Mouse (Mus musculus): ENCODE results near the gene Mrgprf. TPM values are rescaled to one million over a fixed set of nuclear protein-coding genes. Genes with fewer than 3 reads are reported as not detected.

The Mrgprf gene
- total RNA-seq, 1 experiment: 0.49 TPM

DNA sequence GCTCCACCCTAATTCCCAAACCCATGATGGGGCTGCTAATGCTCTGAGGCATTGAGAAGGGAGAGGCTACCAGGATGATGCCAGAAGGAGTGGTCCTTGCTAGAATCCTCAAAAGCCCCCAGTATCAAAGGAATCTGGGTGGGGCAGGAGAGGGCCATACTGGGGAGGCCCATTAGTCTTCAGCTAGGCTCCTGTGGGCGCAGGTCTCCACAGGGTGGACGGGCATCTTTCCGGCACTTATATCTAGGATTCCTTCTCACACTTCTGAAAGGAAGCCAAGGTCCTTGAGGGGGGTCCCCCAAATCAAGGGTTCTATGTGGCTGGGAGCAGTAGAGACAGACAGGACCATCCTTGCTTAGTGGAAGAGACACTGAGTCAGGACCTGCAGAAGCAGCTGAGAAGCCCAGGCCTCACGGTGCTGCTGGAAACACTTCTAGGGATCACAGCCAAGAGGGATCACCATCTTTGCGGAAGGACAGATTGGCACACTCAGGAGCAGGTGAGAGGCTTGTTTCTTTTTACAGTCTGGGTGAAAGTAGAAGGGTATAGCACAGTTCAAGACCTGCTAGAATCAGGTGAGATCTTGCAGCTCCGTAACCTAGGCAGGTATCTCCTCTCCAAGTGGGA is 14.3 kb downstream of the Mrgprf start, which contains the start of gene Mrgprd:
Gene Mrgprd, plus strand, starts transcription at position 51 of the 627 bp plus-strand sequence.
- no peak for DNase-seq (ENCODE audit: low read depth, low spot score)
- TF ChIP-seq MAFK (IDR thresholded peaks at IDR 0.05; ENCODE audit: insufficient read depth, low read depth, low read length) (no peak), ZC3H11A (IDR thresholded peaks at IDR 0.05; ENCODE audit: borderline replicate concordance, low read depth, low read length) (no peak), CHD2 (IDR thresholded peaks at IDR 0.05; ENCODE audit: low read depth, low read length) (no peak), ZNF384 (IDR thresholded peaks at IDR 0.05; ENCODE audit: low read depth, low read length) (no peak), HCFC1 (IDR thresholded peaks at IDR 0.05; ENCODE audit: borderline replicate concordance, insufficient read depth, low read length) (no peak)
- Histone ChIP-seq H3K4me1 (ENCODE audit: control insufficient read depth in 2 of 2, insufficient read depth in 2 of 2, low read length in 2 of 2, poor library complexity in 1 of 2) (no peaks in the 10 kb centered on the region), H3K27ac (ENCODE audit: insufficient read depth, low read depth, low read length, poor library complexity, severe bottlenecking) (no peak within 1 kb of the TSS), H3K36me3 (ENCODE audit: control insufficient read depth, insufficient read depth, low read length, poor library complexity, severe bottlenecking) (no peaks in the 10 kb centered on the region), H3K4me3 (ENCODE audit: insufficient read depth in 1 of 2, low read depth in 1 of 2, low read length in 2 of 2, poor library complexity in 1 of 2, severe bottlenecking in 1 of 2) (no peak within 1 kb of the TSS), H3K9me3 (ENCODE audit: control insufficient read depth, insufficient read depth, low read depth, low read length) (no peaks in the 10 kb centered on the region), H3K9ac (ENCODE audit: insufficient read depth, low read depth, low read length, poor library complexity, severe bottlenecking) (no peak within 1 kb of the TSS)
- in situ Hi-C loops (cut with MboI; ENCODE audit: low sequenced_read_pairs in 2 of 2, unreplicated experiment in 2 of 2): no loop called here

DNA sequence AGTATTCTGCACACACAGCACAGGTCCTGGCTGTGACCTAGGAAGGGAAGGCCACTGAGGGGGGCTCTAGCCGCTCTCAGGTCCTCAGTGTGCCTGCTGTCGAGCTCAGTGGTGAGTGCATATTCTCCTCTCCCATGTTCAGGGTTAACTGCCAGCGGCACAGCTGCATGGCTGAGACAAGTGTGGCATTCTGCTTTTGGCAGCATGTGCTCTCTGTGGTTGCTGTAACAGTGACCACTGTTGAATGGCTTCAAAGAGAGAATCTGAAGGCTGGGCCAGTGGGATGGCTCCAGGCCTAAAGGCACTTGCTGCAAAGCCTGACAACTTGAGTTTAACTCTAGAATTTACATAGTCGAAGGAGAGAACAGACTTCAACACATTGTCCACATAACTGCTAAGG is 16.9 kb downstream of the Mrgprf start:
- Histone ChIP-seq H3K9ac (ENCODE audit: insufficient read depth, low read depth, low read length, poor library complexity, severe bottlenecking) (no peak overlapping the region), H3K4me3 (ENCODE audit: insufficient read depth in 1 of 2, low read depth in 1 of 2, low read length in 2 of 2, poor library complexity in 1 of 2, severe bottlenecking in 1 of 2) (no peak overlapping the region), H3K4me1 (ENCODE audit: control insufficient read depth in 2 of 2, insufficient read depth in 2 of 2, low read length in 2 of 2, poor library complexity in 1 of 2) (no peaks in the 10 kb centered on the region), H3K27ac (ENCODE audit: insufficient read depth, low read depth, low read length, poor library complexity, severe bottlenecking) (no peak overlapping the region), H3K36me3 (ENCODE audit: control insufficient read depth, insufficient read depth, low read length, poor library complexity, severe bottlenecking) (no peaks in the 10 kb centered on the region), H3K9me3 (ENCODE audit: control insufficient read depth, insufficient read depth, low read depth, low read length) (no peaks in the 10 kb centered on the region)
- no peak for DNase-seq (ENCODE audit: low read depth, low spot score)
- in situ Hi-C loops (cut with MboI; ENCODE audit: low sequenced_read_pairs in 2 of 2, unreplicated experiment in 2 of 2): no loop called here
- TF ChIP-seq CHD2 (IDR thresholded peaks at IDR 0.05; ENCODE audit: low read depth, low read length) (no peak), MAFK (IDR thresholded peaks at IDR 0.05; ENCODE audit: insufficient read depth, low read depth, low read length) (no peak), ZNF384 (IDR thresholded peaks at IDR 0.05; ENCODE audit: low read depth, low read length) (no peak), HCFC1 (IDR thresholded peaks at IDR 0.05; ENCODE audit: borderline replicate concordance, insufficient read depth, low read length) (no peak), ZC3H11A (IDR thresholded peaks at IDR 0.05; ENCODE audit: borderline replicate concordance, low read depth, low read length) (no peak)

DNA sequence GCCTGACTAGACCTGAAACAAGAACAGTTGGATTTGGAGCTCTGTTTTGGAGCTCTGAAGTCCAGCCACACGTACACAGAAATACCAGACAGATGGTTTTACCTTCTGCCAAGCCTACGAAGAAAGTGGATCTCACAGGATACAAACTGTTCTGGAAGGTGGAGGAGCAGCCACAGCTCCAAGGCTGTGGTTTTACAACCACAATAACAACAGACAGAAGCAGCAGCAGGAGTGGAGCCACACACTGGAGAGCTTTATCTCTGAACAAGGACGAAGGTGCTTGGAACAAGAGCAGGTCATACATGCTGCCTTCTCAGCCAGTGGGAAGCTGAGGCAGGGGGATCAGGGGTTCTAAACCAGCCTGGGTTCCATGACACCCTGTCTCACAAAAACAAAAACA is 18.9 kb downstream of the Mrgprf start:
- Histone ChIP-seq H3K4me1 (ENCODE audit: control insufficient read depth in 2 of 2, insufficient read depth in 2 of 2, low read length in 2 of 2, poor library complexity in 1 of 2) (peaks cover 0 to 5% of the 10 kb centered on the region in 2 experiments; a peak in 2 of 4 replicates), H3K4me3 (ENCODE audit: insufficient read depth in 1 of 2, low read depth in 1 of 2, low read length in 2 of 2, poor library complexity in 1 of 2, severe bottlenecking in 1 of 2) (no peak overlapping the region), H3K36me3 (ENCODE audit: control insufficient read depth, insufficient read depth, low read length, poor library complexity, severe bottlenecking) (no peaks in the 10 kb centered on the region), H3K9me3 (ENCODE audit: control insufficient read depth, insufficient read depth, low read depth, low read length) (no peaks in the 10 kb centered on the region), H3K9ac (ENCODE audit: insufficient read depth, low read depth, low read length, poor library complexity, severe bottlenecking) (no peak overlapping the region), H3K27ac (ENCODE audit: insufficient read depth, low read depth, low read length, poor library complexity, severe bottlenecking) (no peak overlapping the region)
- TF ChIP-seq CHD2 (IDR thresholded peaks at IDR 0.05; ENCODE audit: low read depth, low read length) (no peak), ZC3H11A (IDR thresholded peaks at IDR 0.05; ENCODE audit: borderline replicate concordance, low read depth, low read length) (no peak), ZNF384 (IDR thresholded peaks at IDR 0.05; ENCODE audit: low read depth, low read length) (no peak), MAFK (IDR thresholded peaks at IDR 0.05; ENCODE audit: insufficient read depth, low read depth, low read length) (no peak), HCFC1 (IDR thresholded peaks at IDR 0.05; ENCODE audit: borderline replicate concordance, insufficient read depth, low read length) (no peak)
- no peak for DNase-seq (ENCODE audit: low read depth, low spot score)
- in situ Hi-C loops (cut with MboI; ENCODE audit: low sequenced_read_pairs in 2 of 2, unreplicated experiment in 2 of 2): no loop called here

DNA sequence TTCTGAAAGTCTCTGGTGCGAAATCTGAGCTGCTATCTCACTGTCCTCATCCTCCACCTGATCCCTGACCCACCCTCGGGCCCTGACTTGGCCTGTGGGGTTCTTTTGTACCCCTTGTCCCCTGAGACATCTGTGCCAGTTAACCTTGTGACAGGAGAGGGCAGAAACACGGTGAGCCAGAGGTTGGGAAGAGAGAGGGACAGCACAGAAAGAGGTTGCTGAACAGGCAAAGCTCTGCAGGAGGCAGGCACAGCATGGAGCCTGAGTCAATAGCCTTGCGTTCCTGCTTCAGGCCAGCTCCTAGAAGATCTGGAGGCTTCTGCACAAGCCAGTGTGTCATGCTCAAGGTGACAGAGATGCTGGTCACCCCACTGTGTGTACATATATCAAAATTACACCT is 23.0 kb downstream of the Mrgprf start:
- Histone ChIP-seq H3K27ac (ENCODE audit: insufficient read depth, low read depth, low read length, poor library complexity, severe bottlenecking) (no peak overlapping the region), H3K4me1 (ENCODE audit: control insufficient read depth in 2 of 2, insufficient read depth in 2 of 2, low read length in 2 of 2, poor library complexity in 1 of 2) (peaks cover 0 to 5% of the 10 kb centered on the region in 2 experiments; a peak in 2 of 4 replicates), H3K4me3 (ENCODE audit: insufficient read depth in 1 of 2, low read depth in 1 of 2, low read length in 2 of 2, poor library complexity in 1 of 2, severe bottlenecking in 1 of 2) (no peak overlapping the region), H3K9ac (ENCODE audit: insufficient read depth, low read depth, low read length, poor library complexity, severe bottlenecking) (no peak overlapping the region), H3K36me3 (ENCODE audit: control insufficient read depth, insufficient read depth, low read length, poor library complexity, severe bottlenecking) (no peaks in the 10 kb centered on the region), H3K9me3 (ENCODE audit: control insufficient read depth, insufficient read depth, low read depth, low read length) (no peaks in the 10 kb centered on the region)
- in situ Hi-C loops (cut with MboI; ENCODE audit: low sequenced_read_pairs in 2 of 2, unreplicated experiment in 2 of 2): no loop called here
- no peak for DNase-seq (ENCODE audit: low read depth, low spot score)
- no peak for TF ChIP-seq HCFC1 (IDR thresholded peaks at IDR 0.05; ENCODE audit: borderline replicate concordance, insufficient read depth, low read length)
- TF ChIP-seq MAFK (IDR thresholded peaks at IDR 0.05; ENCODE audit: insufficient read depth, low read depth, low read length): no peak
- TF ChIP-seq ZNF384 (IDR thresholded peaks at IDR 0.05; ENCODE audit: low read depth, low read length): no peak
- TF ChIP-seq ZC3H11A (IDR thresholded peaks at IDR 0.05; ENCODE audit: borderline replicate concordance, low read depth, low read length): no peak
- no peak for TF ChIP-seq CHD2 (IDR thresholded peaks at IDR 0.05; ENCODE audit: low read depth, low read length)
